Mouse (Mus musculus): ENCODE measurements at regions not wholly inside any gene's neighbourhood (a gene's known extent, or its start where the extent isn't known, plus 50 kb on each side); places are given as distances from the start of the nearest gene placed in this dataset.
A peak's percentile ranks its signal among the peaks of the same experiment; 100 is the strongest.
"Not testable (repeated sequence)": the region's sequence is repeated elsewhere in the genome, so short reads cannot be mapped to it uniquely, and the experiment has no call there.

GRCm38 (mm10) chr2:10658317-10658716, 288.0 kb downstream of the Sfmbt2 start:
- Histone ChIP-seq H3K36me3 (ENCODE audit: control insufficient read depth, insufficient read depth, low read length) (no peaks in the 10 kb centered on the region), H3K27ac (ENCODE audit: low read depth, low read length) (no peak overlapping the region), H3K4me2 (no peak overlapping the region), H3K9me3 (ENCODE audit: control insufficient read depth, low read length) (no peaks in the 10 kb centered on the region; the same call in 1 of the 2 replicates), H3K4me3 (ENCODE audit: low read depth, low read length) (no peak overlapping the region), H3K4me1 (ENCODE audit: control insufficient read depth, insufficient read depth, low read length) (no peaks in the 10 kb centered on the region), H3K27me3 (ENCODE audit: control insufficient read depth, insufficient read depth, low read length) (no peaks in the 10 kb centered on the region), H3K9ac (ENCODE audit: low read length) (no peak overlapping the region)
- WGBS = 94% methylated on average over 4 of the region's 4 CpGs
- ATAC-seq (ENCODE audit: low FRiP score) = no peak
- DNase-seq (ENCODE audit: low spot score, missing footprints) = no peak

GRCm38 (mm10) chr2:10667915-10668314, 297.6 kb downstream of the Sfmbt2 start:
- not testable (repeated sequence) for H3K4me2 ChIP-seq; H3K4me1 ChIP-seq (ENCODE audit: control insufficient read depth, insufficient read depth, low read length); H3K9me3 ChIP-seq (ENCODE audit: control insufficient read depth, low read length); DNase-seq (ENCODE audit: low spot score, missing footprints); H3K36me3 ChIP-seq (ENCODE audit: control insufficient read depth, insufficient read depth, low read length); ATAC-seq (ENCODE audit: low FRiP score); H3K27ac ChIP-seq (ENCODE audit: low read depth, low read length); H3K4me3 ChIP-seq (ENCODE audit: low read depth, low read length); H3K9ac ChIP-seq (ENCODE audit: low read length); H3K27me3 ChIP-seq (ENCODE audit: control insufficient read depth, insufficient read depth, low read length)
- WGBS = 21% methylated on average over 1 of the region's 1 CpGs

GRCm38 (mm10) chr2:10670423-10671298, 300.4 kb downstream of the Sfmbt2 start:
- H3K4me2 ChIP-seq = no peak overlapping the region
- peaks cover 5% of the 10 kb centered on the region; the same call in 1 of the 2 replicates for H3K4me1 ChIP-seq (ENCODE audit: control insufficient read depth, insufficient read depth, low read length)
- 0 out of 2 replicates have a peak, but pooled peaks have one; percentile 47 for ATAC-seq (ENCODE audit: low FRiP score)
- H3K27ac ChIP-seq (ENCODE audit: low read depth, low read length) = no peak overlapping the region
- WGBS = 64% methylated on average over 7 of the region's 7 CpGs
- H3K9me3 ChIP-seq (ENCODE audit: control insufficient read depth, low read length) = no peaks in the 10 kb centered on the region
- no peak overlapping the region for H3K4me3 ChIP-seq (ENCODE audit: low read depth, low read length)
- H3K9ac ChIP-seq (ENCODE audit: low read length) = no peak overlapping the region
- no peaks in the 10 kb centered on the region; the same call in 1 of the 2 replicates for H3K36me3 ChIP-seq (ENCODE audit: control insufficient read depth, insufficient read depth, low read length)
- no peaks in the 10 kb centered on the region for H3K27me3 ChIP-seq (ENCODE audit: control insufficient read depth, insufficient read depth, low read length)
- no peak for DNase-seq (ENCODE audit: low spot score, missing footprints)

- Histone ChIP-seq H3K9me3 (ENCODE audit: control insufficient read depth, low read length) (no peaks in the 10 kb centered on the region), H3K4me3 (ENCODE audit: low read depth, low read length) (no peak overlapping the region), H3K9ac (ENCODE audit: low read length) (no peak overlapping the region), H3K4me1 (ENCODE audit: control insufficient read depth, insufficient read depth, low read length) (peaks cover 5% of the 10 kb centered on the region; the same call in 1 of the 2 replicates), H3K4me2 (no peak overlapping the region), H3K27ac (ENCODE audit: low read depth, low read length) (no peak overlapping the region), H3K27me3 (ENCODE audit: control insufficient read depth, insufficient read depth, low read length) (no peaks in the 10 kb centered on the region), H3K36me3 (ENCODE audit: control insufficient read depth, insufficient read depth, low read length) (no peaks in the 10 kb centered on the region; the same call in 1 of the 2 replicates)
- 78% methylated on average over 2 of the region's 2 CpGs for WGBS
- ATAC-seq (ENCODE audit: low FRiP score) = 0 out of 2 replicates have a peak, but pooled peaks have one; percentile 25
- DNase-seq (ENCODE audit: low spot score, missing footprints) = no peak
Measured at GRCm38 (mm10) chr2:10671299-10671632, 301.0 kb downstream of the Sfmbt2 start.

- no peaks in the 10 kb centered on the region for H3K9me3 ChIP-seq (ENCODE audit: control insufficient read depth, low read length)
- 84% methylated on average over 4 of the region's 4 CpGs for WGBS
- H3K9ac ChIP-seq (ENCODE audit: low read length) = no peak overlapping the region
- DNase-seq (ENCODE audit: low spot score, missing footprints) (no peak), ATAC-seq (ENCODE audit: low FRiP score) (no peak)
- H3K36me3 ChIP-seq (ENCODE audit: control insufficient read depth, insufficient read depth, low read length) = no peaks in the 10 kb centered on the region; the same call in 1 of the 2 replicates
- H3K27me3 ChIP-seq (ENCODE audit: control insufficient read depth, insufficient read depth, low read length) = no peaks in the 10 kb centered on the region
- H3K4me2 ChIP-seq = no peak overlapping the region
- peaks cover 5% of the 10 kb centered on the region; the same call in 1 of the 2 replicates for H3K4me1 ChIP-seq (ENCODE audit: control insufficient read depth, insufficient read depth, low read length)
- H3K4me3 ChIP-seq (ENCODE audit: low read depth, low read length) = no peak overlapping the region
- H3K27ac ChIP-seq (ENCODE audit: low read depth, low read length) = no peak overlapping the region
Measured at GRCm38 (mm10) chr2:10672196-10672595, 301.9 kb downstream of the Sfmbt2 start.

- WGBS = 59% methylated on average over 6 of the region's 6 CpGs
- Histone ChIP-seq H3K27ac (ENCODE audit: low read depth, low read length) (no peak overlapping the region), H3K9me3 (ENCODE audit: control insufficient read depth, low read length) (no peaks in the 10 kb centered on the region), H3K9ac (ENCODE audit: low read length) (no peak overlapping the region), H3K27me3 (ENCODE audit: control insufficient read depth, insufficient read depth, low read length) (no peaks in the 10 kb centered on the region), H3K4me1 (ENCODE audit: control insufficient read depth, insufficient read depth, low read length) (peaks cover 5% of the 10 kb centered on the region; the same call in 1 of the 2 replicates), H3K4me3 (ENCODE audit: low read depth, low read length) (no peak overlapping the region), H3K36me3 (ENCODE audit: control insufficient read depth, insufficient read depth, low read length) (no peaks in the 10 kb centered on the region; the same call in 1 of the 2 replicates), H3K4me2 (no peak overlapping the region)
- ATAC-seq (ENCODE audit: low FRiP score) (no peak), DNase-seq (ENCODE audit: low spot score, missing footprints) (no peak)
Measured at GRCm38 (mm10) chr2:10674738-10675349, 304.5 kb downstream of the Sfmbt2 start.

- DNase-seq (ENCODE audit: low spot score, missing footprints) (no peak), ATAC-seq (ENCODE audit: low FRiP score) (no peak)
- Histone ChIP-seq H3K36me3 (ENCODE audit: control insufficient read depth, insufficient read depth, low read length) (no peaks in the 10 kb centered on the region), H3K4me2 (no peak overlapping the region), H3K4me3 (ENCODE audit: low read depth, low read length) (no peak overlapping the region), H3K27ac (ENCODE audit: low read depth, low read length) (no peak overlapping the region), H3K4me1 (ENCODE audit: control insufficient read depth, insufficient read depth, low read length) (no peaks in the 10 kb centered on the region), H3K9me3 (ENCODE audit: control insufficient read depth, low read length) (no peaks in the 10 kb centered on the region), H3K27me3 (ENCODE audit: control insufficient read depth, insufficient read depth, low read length) (no peaks in the 10 kb centered on the region), H3K9ac (ENCODE audit: low read length) (no peak overlapping the region)
- 47% methylated on average over 10 of the region's 10 CpGs for WGBS
Measured at GRCm38 (mm10) chr2:10701459-10701858, 331.1 kb downstream of the Sfmbt2 start.

- Histone ChIP-seq H3K36me3 (ENCODE audit: control insufficient read depth, insufficient read depth, low read length) (no peaks in the 10 kb centered on the region), H3K9me3 (ENCODE audit: control insufficient read depth, low read length) (no peaks in the 10 kb centered on the region), H3K4me1 (ENCODE audit: control insufficient read depth, insufficient read depth, low read length) (no peaks in the 10 kb centered on the region), H3K4me2 (no peak overlapping the region), H3K27ac (ENCODE audit: low read depth, low read length) (no peak overlapping the region), H3K27me3 (ENCODE audit: control insufficient read depth, insufficient read depth, low read length) (no peaks in the 10 kb centered on the region), H3K9ac (ENCODE audit: low read length) (no peak overlapping the region), H3K4me3 (ENCODE audit: low read depth, low read length) (no peak overlapping the region)
- DNase-seq (ENCODE audit: low spot score, missing footprints) (no peak), ATAC-seq (ENCODE audit: low FRiP score) (no peak)
- 83% methylated on average over 5 of the region's 5 CpGs for WGBS
Measured at GRCm38 (mm10) chr2:10718366-10718765, 348.1 kb downstream of the Sfmbt2 start.

GRCm38 (mm10) chr2:10734337-10734736, 364.0 kb downstream of the Sfmbt2 start:
- H3K4me1 ChIP-seq (ENCODE audit: control insufficient read depth, insufficient read depth, low read length); H3K27me3 ChIP-seq (ENCODE audit: control insufficient read depth, insufficient read depth, low read length); DNase-seq (ENCODE audit: low spot score, missing footprints); H3K4me2 ChIP-seq; H3K27ac ChIP-seq (ENCODE audit: low read depth, low read length); H3K36me3 ChIP-seq (ENCODE audit: control insufficient read depth, insufficient read depth, low read length); H3K9me3 ChIP-seq (ENCODE audit: control insufficient read depth, low read length); H3K9ac ChIP-seq (ENCODE audit: low read length); H3K4me3 ChIP-seq (ENCODE audit: low read depth, low read length); ATAC-seq (ENCODE audit: low FRiP score): not testable (repeated sequence)
- 89% methylated on average over 5 of the region's 5 CpGs for WGBS

All from midbrain, embryonic 11.5 days (tissue).